Mouse (Mus musculus): ENCODE data around the gene Arrdc5.
A peak's percentile ranks its signal among the peaks of the same experiment; 100 is the strongest.

The Arrdc5 gene

GRCm38 (mm10) chr17:56300186-56300585 is at the start of gene Arrdc5:
Gene Arrdc5, minus strand, starts transcription at chr17:56300286.
- no peak for DNase-seq (ENCODE audit: extremely low spot score, low read depth, low spot score)

GRCm38 (mm10) chr17:56348586-56348985 is 48.5 kb upstream of the Arrdc5 start:
- no peak for DNase-seq (ENCODE audit: extremely low spot score, low read depth, low spot score)

GRCm38 (mm10) chr17:56348128-56348527 is 48.0 kb upstream of the Arrdc5 start:
- no peak for DNase-seq (ENCODE audit: extremely low spot score, low read depth, low spot score)

DNA sequence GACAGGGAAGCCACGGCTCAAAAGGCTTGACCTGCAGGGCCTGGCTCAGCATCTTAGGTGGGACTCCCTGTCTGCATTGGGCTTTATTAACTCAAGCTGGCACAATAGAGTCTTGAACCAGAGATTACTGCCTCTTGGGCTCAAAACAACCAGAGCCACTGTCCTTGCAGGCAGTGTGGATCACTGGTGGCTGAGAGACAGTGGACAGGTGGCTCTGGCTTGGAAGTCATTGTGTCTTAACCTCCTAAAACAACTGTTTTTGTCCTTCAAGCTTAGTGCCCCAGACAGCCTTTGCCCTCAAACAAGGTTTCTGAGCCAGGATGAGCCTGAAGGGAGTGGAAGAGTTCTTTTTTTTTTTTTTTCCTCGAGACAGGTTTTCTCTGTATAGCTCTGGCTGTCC is 45.3 kb upstream of the Arrdc5 start:
- DNase-seq (ENCODE audit: extremely low spot score, low read depth, low spot score), result no peak

DNA sequence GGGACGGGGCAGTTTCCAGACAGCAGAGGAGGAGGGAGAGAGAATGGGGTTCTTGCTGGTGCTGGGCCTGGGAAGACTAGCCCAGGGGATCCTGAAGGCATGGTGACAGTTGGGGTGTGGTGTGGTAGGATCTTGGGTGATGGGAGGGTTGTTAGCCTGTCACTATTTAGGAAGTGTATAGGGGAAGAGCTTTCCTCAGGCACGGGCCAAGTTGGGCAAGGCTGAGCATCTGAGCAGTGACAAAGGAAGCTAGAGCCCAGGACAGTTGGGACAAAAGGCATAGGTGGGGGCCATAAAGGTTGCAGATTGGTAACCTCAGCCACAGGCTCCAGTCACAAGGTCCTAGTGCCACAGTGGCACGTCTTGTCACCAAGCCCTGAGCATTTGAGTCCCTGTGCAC is 43.4 kb upstream of the Arrdc5 start:
- DNase-seq (ENCODE audit: extremely low spot score, low read depth, low spot score), result no peak

- DNase-seq (ENCODE audit: extremely low spot score, low read depth, low spot score), result no peak
These were observed 40.6 kb upstream of the Arrdc5 start for GRCm38 (mm10) chr17:56340717-56341116.

- no peak for DNase-seq (ENCODE audit: extremely low spot score, low read depth, low spot score)
These were observed 38.8 kb upstream of the Arrdc5 start for GRCm38 (mm10) chr17:56338909-56339308.

DNA sequence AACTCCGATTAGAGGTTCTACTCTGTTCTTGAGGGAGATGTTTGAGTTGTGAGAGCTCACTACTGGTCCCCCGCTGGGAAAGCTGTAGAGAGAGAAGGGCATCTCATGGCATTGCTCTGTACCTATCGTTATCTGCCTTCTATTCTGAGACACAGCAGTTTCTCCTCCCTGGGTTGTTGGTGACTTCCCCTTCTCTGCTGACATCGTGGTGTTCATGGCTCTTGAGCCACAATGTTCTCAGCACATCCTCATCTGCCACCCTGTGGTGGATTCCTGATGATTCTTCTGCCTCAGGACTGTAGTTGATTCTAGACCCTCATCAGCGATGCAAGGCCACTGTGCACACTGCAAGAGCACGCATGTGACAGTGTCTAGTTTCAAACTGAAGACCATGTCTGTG is 37.7 kb upstream of the Arrdc5 start:
- no peak for DNase-seq (ENCODE audit: extremely low spot score, low read depth, low spot score)

DNA sequence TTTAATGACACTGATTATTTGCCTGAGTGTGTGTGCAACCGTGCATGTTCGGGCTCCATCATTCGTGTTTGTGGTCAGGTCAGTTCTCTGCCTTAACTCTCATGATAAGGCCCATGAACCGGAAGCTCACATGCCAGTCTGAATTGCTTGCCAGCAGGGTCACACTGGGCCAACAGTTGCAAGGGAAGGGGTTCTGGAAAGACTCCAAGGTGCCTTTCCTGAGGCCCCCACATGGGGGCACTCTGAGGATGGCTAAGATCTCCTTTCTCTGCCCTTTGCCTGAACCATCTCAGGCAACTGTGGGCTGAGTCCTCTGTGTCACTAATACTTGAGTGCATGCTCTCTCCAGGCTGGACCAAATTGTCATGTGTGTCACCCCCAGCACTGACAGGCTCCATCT is 37.1 kb upstream of the Arrdc5 start:
- no peak for DNase-seq (ENCODE audit: extremely low spot score, low read depth, low spot score)

DNA sequence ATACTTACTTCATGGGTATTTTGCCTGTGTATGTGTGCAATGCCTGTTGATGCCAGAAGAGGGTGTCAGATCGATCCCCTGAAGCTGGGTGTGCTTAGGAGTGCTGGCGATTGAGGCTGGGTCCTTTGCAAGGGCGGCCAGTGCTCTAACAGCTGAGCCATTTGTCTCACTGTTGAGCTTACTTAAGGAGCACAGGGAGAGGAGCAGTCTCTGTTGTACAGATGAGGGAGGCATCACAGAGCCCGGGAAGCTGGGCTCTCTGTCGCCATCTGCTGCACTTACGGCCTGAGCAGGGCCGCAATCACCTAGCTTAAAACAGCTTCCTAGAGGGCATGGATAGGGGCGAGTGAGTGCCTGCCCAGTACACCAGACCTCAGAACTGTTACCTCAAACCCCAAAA is 32.9 kb upstream of the Arrdc5 start:
- no peak for DNase-seq (ENCODE audit: extremely low spot score, low read depth, low spot score)

DNA sequence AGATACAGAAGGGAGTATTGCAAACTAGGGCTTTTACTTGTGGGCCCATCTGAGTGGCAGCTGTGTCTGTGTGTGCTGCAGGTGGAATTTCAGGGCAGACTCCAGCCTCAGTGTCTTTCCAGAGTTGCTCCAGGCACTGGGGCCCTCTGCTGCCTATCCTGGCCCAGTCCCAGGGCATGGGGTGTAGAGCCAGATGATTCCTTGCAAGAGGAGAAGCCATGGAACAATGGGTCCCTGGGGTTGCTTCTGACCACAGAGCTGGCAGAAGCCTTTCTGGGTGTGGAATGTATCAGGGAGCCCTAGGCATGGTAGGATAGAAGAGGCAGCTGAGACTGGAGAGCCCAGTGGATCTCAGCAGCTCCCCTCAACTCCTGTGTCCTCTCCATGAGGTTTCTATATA is 31.2 kb upstream of the Arrdc5 start:
- no peak for DNase-seq (ENCODE audit: extremely low spot score, low read depth, low spot score)

- no peak for DNase-seq (ENCODE audit: extremely low spot score, low read depth, low spot score)
These were observed 30.3 kb upstream of the Arrdc5 start for GRCm38 (mm10) chr17:56330345-56330744.

DNA sequence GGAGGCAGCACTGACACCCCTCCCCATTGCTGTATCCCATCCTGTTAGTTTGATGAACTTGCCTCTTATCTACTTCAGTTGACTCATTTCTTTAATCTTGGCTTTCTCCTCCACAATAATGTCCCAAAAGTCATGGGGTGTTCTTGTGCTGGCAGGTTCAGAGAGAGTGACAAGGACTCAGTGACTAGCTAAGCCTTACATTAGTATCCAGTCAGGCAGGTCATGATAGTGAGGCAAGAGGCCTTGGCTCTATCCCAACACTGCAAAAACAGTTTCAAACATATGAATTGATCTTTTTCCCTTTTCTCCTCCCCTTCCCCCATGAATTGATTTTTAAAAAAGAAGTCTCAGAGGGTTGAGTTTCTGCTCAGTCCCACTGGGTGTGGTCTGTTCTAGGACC is 29.2 kb upstream of the Arrdc5 start:
- DNase-seq (ENCODE audit: extremely low spot score, low read depth, low spot score), result no peak

- no peak for DNase-seq (ENCODE audit: extremely low spot score, low read depth, low spot score)
These were observed 26.4 kb upstream of the Arrdc5 start for GRCm38 (mm10) chr17:56326153-56327147.

- peak; percentile 85 for DNase-seq (ENCODE audit: extremely low spot score, low read depth, low spot score)
These were observed 25.5 kb upstream of the Arrdc5 start, which contains the start of gene Kdm4b for GRCm38 (mm10) chr17:56325450-56326152. Gene Kdm4b, plus strand, starts transcription at chr17:56326062.

DNA sequence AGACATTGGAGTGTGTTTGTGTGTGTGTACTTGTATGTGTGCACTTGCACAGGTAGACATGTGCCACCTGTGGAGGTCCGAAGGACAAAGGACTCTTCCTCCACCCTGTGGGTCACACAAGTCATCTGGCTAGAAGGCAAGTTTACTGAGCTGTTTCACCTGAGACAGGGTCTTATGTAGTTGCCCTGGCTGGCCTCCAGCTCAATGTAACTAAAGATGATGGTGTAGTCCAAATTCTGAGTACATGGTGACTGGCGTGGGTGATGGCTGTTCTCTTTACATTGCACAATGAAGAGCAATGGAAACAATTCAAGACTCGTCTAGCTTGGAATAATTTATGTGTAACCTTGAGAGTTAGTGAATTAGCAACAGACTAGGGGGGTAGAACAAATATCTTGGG is 24.3 kb upstream of the Arrdc5 start:
- no peak for DNase-seq (ENCODE audit: extremely low spot score, low read depth, low spot score)

DNA sequence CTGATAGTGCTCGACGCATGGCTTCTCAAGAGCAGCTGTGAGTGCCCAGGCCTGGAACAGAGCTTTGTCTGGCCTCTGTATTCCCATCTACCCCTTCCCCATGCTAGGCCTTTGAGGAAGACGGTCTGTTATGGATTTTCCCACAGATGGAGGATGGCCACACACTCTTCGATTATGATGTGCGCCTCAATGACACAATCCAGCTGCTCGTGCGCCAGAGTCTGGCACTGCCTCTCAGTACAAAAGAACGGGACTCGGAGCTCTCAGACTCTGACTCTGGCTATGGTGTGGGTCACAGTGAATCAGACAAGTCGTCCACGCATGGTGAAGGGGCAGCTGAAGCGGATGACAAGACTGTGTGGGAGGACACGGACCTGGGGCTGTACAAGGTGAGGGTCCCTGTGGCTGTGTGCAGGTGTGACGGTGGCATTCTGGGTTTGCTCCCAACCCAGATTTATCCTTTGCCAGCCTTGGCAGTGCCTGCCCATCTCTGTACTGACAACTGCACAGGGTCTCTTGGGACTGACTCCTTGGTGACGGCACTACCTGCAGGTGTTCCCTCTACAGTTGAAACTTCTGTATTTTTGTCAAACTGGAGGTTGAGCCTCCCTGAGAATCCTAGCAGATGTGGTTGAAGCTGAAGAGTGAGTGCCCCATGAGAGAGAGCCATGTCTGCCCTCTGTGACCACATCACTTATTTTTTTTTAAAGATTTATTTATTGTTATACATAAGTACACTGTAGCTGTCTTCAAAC is 9.3 kb upstream of the Arrdc5 start:
- DNase-seq (ENCODE audit: extremely low spot score, low read depth, low spot score), result no peak

DNA sequence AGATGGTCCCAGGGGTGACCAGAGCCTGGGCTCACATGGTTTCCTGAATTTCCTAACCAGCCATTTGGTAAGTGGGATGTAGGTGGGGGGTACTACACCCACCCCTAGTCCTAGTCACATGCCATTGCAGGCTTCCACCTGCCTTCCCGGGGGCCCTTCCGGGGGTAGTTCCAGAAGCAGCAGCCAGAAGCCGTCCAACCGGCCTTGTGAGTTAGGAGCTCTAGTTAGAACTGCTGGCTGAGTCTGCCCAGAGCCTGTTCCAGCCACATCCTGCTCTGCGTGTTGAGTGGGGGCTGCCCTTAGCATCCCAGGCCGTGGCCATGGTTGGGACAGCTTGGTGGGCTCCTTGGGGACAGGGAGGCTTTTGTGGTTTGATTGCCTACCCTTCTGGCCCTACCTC is 8.0 kb upstream of the Arrdc5 start:
- no peak for DNase-seq (ENCODE audit: extremely low spot score, low read depth, low spot score)

- DNase-seq (ENCODE audit: extremely low spot score, low read depth, low spot score), result no peak
These were observed 5.7 kb upstream of the Arrdc5 start for GRCm38 (mm10) chr17:56305826-56306225.

DNA sequence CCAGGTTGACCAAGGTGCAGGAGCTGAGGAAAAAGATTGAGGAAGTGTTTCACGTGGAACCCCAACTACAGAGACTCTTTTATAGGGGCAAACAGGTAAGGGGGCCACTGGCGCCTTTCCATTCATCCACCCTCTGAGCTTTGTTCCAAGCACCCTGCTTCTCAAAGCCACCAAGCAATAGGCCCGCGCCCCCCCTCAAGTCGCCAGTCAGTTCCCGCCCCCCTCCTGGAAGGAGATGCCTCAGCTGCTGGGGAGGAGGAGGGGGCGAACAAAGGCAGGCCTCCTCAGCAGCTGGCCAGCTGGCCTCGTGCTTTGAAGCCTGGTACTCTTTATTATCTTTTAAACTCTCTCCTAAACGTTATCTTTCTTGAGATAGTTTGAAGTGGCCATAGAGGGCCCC is 5.1 kb upstream of the Arrdc5 start:
- DNase-seq (ENCODE audit: extremely low spot score, low read depth, low spot score), result no peak

GRCm38 (mm10) chr17:56304718-56305117 is 4.6 kb upstream of the Arrdc5 start:
- DNase-seq (ENCODE audit: extremely low spot score, low read depth, low spot score), result no peak
